Mouse (Mus musculus) E14TG2a.4 (cell line): ENCODE measurements around the gene Pjvk.

Source experiments
- CTCF ChIP-seq: conservative IDR thresholded peaks from 2 replicates; pipeline ENCODE4 v1.5.1; 2014; ENCODE audit warnings: low read length
- NANOG ChIP-seq: IDR thresholded peaks from 2 replicates; pipeline ENCODE4 v1.6.1; 2014; ENCODE audit warnings: borderline replicate concordance, low read length, mixed read lengths

- no peak for TF ChIP-seq CTCF
- TF ChIP-seq NANOG = no peak
These were observed 27.7 kb downstream of the Pjvk start for GRCm38 (mm10) chr2:76675949-76676348.
